Mouse (Mus musculus): Measurements from ENCODE around the gene Prm2. TPM values are rescaled to one million over a fixed set of nuclear protein-coding genes. Genes with fewer than 3 reads are reported as not detected.

Gene Prm2
- not detected for total RNA-seq (2018; cell fraction: chromatin; rRNA removed)
- not detected for total RNA-seq (2018; cell fraction: cytosol; rRNA removed)
- not detected for total RNA-seq (2018; cell fraction: nucleus; rRNA removed)
- polyA plus RNA-seq (2018) = not detected in 3 replicates

GRCm38 (mm10) chr16:10796034-10796433 is at the start of gene Prm2:
TSS of gene Prm2 (minus strand) at chr16:10796134.
- 95% methylated on average over 6 of the region's 6 CpGs for WGBS (ENCODE audit: missing documents)
- H3K36me3 ChIP-seq (ENCODE audit: inconsistent target) = no peaks in the 10 kb centered on the region
- no peaks in the 10 kb centered on the region for H3K79me2 ChIP-seq (ENCODE audit: inconsistent target)
- no peak within 1 kb of the TSS for H3K4me3 ChIP-seq (ENCODE audit: inconsistent target)
- H3K27ac ChIP-seq = no peak within 1 kb of the TSS

DNA sequence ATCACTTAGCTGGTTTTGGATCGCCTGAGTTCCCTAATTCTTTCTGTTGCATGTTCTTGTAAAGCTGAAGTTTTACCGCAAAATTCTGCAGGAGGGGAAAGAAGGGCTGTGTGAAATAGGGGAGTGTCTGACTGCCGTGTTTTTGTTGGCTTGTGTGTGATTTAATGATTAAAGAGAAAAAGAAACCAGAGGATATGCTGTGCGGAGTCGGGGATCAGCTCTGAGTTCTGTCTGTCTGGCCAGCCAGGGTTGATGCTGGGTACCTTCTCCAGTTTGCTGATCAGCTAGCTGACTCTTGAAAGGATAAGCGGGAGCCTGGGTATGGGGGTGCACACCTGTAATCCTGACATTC is 48.4 kb upstream of the Prm2 start:
- Histone ChIP-seq H3K27ac (no peak overlapping the region), H3K4me3 (ENCODE audit: inconsistent target) (no peak overlapping the region), H3K79me2 (ENCODE audit: inconsistent target) (no peaks in the 10 kb centered on the region), H3K36me3 (ENCODE audit: inconsistent target) (no peaks in the 10 kb centered on the region)
- 17% methylated on average over 6 of the region's 6 CpGs for WGBS (ENCODE audit: missing documents)

DNA sequence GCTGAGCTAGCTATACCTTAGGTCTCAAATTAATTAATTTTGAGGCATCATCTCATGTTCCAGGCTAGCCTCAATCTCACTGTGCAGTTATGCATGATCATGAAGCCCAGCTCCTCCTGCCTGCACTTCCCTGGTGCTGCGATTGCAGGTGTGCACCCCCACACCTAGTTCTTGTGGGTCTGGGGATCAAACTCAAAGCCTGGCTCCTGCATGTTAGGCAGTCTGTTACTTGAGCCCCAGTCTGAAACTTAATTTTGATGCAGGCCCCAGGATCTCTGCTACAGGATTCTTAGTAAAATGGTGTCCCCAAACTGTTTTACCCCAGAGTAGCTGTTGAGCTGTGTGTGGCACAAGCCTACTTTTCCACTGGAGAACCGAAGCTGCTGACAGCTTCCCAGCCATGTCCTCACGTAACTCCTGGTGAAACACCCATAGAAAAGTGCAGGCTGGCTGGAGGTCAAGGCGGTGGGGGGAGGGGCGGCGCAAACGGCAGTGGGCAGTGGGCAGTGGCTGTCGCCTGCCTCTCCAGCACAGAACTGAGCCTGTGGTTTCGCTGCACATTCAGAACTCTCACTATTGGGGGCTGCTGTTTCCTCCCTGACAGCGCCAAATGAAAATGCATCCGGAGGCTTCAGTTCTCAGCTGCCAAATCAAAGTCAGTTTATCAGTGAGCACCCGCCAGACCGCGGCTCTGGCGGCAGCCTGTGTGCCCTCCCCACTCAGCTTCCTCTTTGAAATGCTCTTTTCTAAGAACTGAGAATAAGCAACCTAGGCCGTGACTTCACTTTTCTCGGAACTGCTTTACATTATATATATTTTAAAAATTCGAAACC is 47.8 kb upstream of the Prm2 start:
- no peak overlapping the region for H3K27ac ChIP-seq
- H3K79me2 ChIP-seq (ENCODE audit: inconsistent target) = no peaks in the 10 kb centered on the region
- WGBS (ENCODE audit: missing documents) = 7% methylated on average over 18 of the region's 18 CpGs

DNA sequence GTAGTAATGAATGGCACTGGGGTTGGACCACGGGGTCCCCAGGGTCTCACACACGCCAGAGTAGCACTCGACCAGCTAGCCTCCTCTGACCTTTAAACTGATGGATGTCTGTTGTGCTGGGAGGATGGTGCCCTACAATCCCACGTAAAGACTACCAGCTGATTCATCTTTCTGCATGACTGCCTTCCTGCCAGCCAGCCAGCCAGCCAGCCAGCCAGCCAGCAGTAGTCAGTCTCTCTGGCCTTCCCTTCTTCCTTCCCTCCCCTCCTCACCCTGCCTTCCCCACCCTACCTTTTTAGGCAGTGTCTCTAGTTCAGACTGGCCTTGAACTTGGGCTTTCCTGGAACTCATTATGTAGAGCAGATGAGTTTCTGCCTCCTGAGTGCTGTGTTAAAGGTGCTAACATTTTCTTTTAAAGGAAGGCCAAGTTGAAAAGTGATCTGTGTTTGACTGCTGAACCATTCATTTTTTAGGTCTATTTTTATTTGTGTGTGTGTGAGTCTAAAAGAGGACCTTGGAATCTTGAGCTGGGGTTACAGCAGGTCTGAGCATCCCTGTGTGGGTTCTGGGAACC is 46.4 kb upstream of the Prm2 start:
- Histone ChIP-seq H3K27ac (no peak overlapping the region), H3K79me2 (ENCODE audit: inconsistent target) (no peaks in the 10 kb centered on the region), H3K36me3 (ENCODE audit: inconsistent target) (no peaks in the 10 kb centered on the region), H3K4me3 (ENCODE audit: inconsistent target) (no peak overlapping the region)
- 89% methylated on average over 4 of the region's 4 CpGs for WGBS (ENCODE audit: missing documents)

More for the DNA sequence above, 47.8 kb upstream of the Prm2 start:
- no peak overlapping the region for H3K4me3 ChIP-seq (ENCODE audit: inconsistent target)
- H3K36me3 ChIP-seq (ENCODE audit: inconsistent target) = no peaks in the 10 kb centered on the region

GRCm38 (mm10) chr16:10840018-10840417 is 44.1 kb upstream of the Prm2 start:
- no peaks in the 10 kb centered on the region for H3K79me2 ChIP-seq (ENCODE audit: inconsistent target)
- no peaks in the 10 kb centered on the region for H3K36me3 ChIP-seq (ENCODE audit: inconsistent target)
- 93% methylated on average over 13 of the region's 14 CpGs for WGBS (ENCODE audit: missing documents)
- H3K27ac ChIP-seq = no peak overlapping the region
- H3K4me3 ChIP-seq (ENCODE audit: inconsistent target) = no peak overlapping the region

DNA sequence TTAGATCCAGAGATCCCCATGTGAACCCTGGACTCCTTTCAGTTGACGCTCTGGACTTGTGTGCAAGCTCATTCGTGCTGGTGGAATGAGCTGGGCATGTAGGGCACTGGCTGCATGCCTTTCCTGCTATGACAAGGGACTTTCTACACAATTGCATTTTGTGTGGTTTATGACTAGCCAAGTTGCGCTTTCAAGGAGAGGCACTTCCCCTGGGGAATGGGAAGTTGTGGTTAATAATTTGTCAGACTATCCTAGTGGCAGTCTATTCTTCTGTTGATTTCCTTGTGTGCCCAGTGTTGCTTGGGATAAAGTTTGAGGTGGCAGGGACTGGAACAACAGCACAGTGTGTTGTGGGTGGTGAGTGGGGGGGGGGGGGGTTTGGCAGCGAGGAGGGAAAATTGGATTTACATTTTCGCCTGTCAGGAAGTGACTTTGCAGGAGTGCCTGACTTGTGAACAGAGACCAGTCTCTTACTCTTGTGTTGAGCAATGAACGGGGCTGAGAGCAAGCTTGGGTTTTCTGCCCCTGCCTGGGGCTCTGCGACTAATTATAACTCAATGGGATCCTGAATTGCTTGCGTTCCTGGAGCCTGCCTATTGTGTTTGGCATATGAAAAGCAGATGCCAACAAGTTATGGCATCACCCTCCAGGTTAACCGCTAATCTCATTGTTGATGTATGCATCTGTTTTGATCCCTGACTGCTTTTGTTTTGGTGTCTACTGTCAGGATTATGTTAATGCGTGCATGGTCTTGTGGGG is 42.7 kb upstream of the Prm2 start:
- 13% methylated on average over 9 of the region's 10 CpGs for WGBS (ENCODE audit: missing documents)
- Histone ChIP-seq H3K27ac (peak overlapping the region; percentile 2; the same call in 1 of the 2 replicates), H3K79me2 (ENCODE audit: inconsistent target) (no peaks in the 10 kb centered on the region), H3K4me3 (ENCODE audit: inconsistent target) (no peak overlapping the region), H3K36me3 (ENCODE audit: inconsistent target) (no peaks in the 10 kb centered on the region)

GRCm38 (mm10) chr16:10837903-10838302 is 42.0 kb upstream of the Prm2 start:
- H3K27ac ChIP-seq = peak overlapping the region; percentile 2; the same call in 1 of the 2 replicates
- no peaks in the 10 kb centered on the region for H3K36me3 ChIP-seq (ENCODE audit: inconsistent target)
- 83% methylated on average over 1 of the region's 1 CpGs for WGBS (ENCODE audit: missing documents)
- no peaks in the 10 kb centered on the region for H3K79me2 ChIP-seq (ENCODE audit: inconsistent target)
- H3K4me3 ChIP-seq (ENCODE audit: inconsistent target) = no peak overlapping the region

DNA sequence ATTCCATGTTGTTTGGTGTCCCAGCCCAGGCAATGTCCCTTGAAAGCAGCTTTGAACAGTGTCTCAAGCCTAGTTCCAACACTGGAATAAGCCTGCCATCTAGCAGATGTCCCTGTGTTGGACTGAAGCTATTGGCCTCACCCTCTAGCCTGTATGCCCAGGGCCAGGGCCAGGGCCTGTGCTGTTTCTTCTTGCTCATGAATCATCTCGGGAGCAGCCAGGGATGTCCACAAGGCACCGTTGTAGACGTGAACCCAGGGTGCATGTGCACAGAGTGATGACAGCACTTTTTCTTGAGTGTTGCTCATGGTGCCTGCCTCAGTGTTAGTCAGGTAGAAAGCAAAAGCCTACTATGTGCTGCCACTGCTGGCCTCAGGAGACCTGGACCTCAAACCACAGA is 41.3 kb upstream of the Prm2 start:
- no peaks in the 10 kb centered on the region for H3K79me2 ChIP-seq (ENCODE audit: inconsistent target)
- no peak overlapping the region for H3K27ac ChIP-seq
- 94% methylated on average over 3 of the region's 3 CpGs for WGBS (ENCODE audit: missing documents)
- H3K4me3 ChIP-seq (ENCODE audit: inconsistent target) = no peak overlapping the region
- no peaks in the 10 kb centered on the region for H3K36me3 ChIP-seq (ENCODE audit: inconsistent target)

GRCm38 (mm10) chr16:10836388-10836787 is 40.5 kb upstream of the Prm2 start:
- 91% methylated on average over 3 of the region's 3 CpGs for WGBS (ENCODE audit: missing documents)
- Histone ChIP-seq H3K4me3 (ENCODE audit: inconsistent target) (no peak overlapping the region), H3K27ac (no peak overlapping the region)

DNA sequence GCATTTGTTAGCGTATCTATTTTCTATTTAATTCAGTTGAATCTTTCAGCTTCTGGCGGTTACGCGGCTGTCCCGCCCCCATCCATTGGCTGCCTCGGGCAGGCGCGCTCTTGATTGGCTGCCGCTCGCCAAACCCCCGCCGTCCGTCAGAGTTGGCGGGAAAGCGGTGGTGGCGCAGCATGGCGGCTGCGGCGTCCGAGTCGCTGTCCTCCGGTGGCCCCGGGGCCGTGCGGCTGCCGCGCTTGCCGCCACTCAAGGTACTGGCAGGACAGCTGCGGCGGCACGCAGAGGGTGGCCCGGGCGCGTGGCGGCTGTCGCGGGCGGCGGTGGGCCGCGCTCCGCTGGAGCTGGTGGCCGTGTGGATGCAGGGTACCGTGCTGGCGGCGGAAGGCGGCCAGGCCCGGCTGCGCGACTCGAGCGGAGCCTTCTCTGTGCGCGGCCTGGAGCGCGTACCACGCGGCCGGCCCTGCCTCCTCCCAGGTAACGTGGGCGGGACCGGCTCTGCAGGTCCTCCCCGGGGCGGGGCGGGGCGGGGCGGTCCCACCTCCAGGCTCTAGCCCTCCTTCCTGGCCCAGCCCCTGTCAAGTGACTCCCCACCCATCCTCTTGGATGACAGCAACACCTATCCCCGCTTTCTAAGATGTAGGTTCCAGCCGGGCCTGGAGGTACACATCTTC is 39.1 kb upstream of the Prm2 start, which contains the start of gene Rmi2:
Gene Rmi2 (plus strand): TSS at position 149 of the 677 bp plus-strand sequence.
- 2% methylated on average over 69 of the region's 69 CpGs for WGBS (ENCODE audit: missing documents)
- Histone ChIP-seq H3K79me2 (ENCODE audit: inconsistent target) (no peaks in the 10 kb centered on the region), H3K27ac (no peak within 1 kb of the TSS), H3K36me3 (ENCODE audit: inconsistent target) (no peaks in the 10 kb centered on the region), H3K4me3 (ENCODE audit: inconsistent target) (peak within 1 kb of the TSS; percentile 18; the same call in 1 of the 2 replicates)

More at GRCm38 (mm10) chr16:10836388-10836787, 40.5 kb upstream of the Prm2 start:
- Histone ChIP-seq H3K36me3 (ENCODE audit: inconsistent target) (no peaks in the 10 kb centered on the region), H3K79me2 (ENCODE audit: inconsistent target) (no peaks in the 10 kb centered on the region)

DNA sequence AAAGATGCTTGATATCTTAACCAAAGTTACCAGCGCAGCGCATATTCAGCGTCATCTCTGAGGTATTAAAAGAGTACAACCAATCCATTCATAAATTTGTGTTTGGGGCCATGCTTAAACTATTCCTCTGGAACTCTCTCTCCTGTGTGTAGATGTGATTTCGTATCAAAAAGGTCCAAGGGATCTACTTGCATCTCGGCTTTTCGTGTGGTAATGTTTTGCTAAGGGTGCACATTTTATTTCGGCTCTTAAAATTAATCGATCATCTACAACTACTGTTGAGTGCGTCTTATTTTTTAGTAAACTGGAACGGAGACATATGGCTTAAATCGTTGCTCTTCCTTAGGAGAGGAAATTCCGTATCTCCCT is 38.6 kb upstream of the Prm2 start:
- Histone ChIP-seq H3K79me2 (ENCODE audit: inconsistent target) (no peaks in the 10 kb centered on the region), H3K36me3 (ENCODE audit: inconsistent target) (no peaks in the 10 kb centered on the region), H3K4me3 (ENCODE audit: inconsistent target) (peak overlapping the region; percentile 18; the same call in 1 of the 2 replicates), H3K27ac (no peak overlapping the region)
- 3% methylated on average over 12 of the region's 12 CpGs for WGBS (ENCODE audit: missing documents)

- Histone ChIP-seq H3K4me3 (ENCODE audit: inconsistent target) (no peak overlapping the region), H3K79me2 (ENCODE audit: inconsistent target) (no peaks in the 10 kb centered on the region), H3K36me3 (ENCODE audit: inconsistent target) (no peaks in the 10 kb centered on the region), H3K27ac (no peak overlapping the region)
- WGBS (ENCODE audit: missing documents) = 81% methylated on average over 4 of the region's 4 CpGs
These were observed 32.5 kb upstream of the Prm2 start for GRCm38 (mm10) chr16:10828461-10828805.

- Histone ChIP-seq H3K27ac (no peak overlapping the region), H3K4me3 (ENCODE audit: inconsistent target) (no peak overlapping the region), H3K79me2 (ENCODE audit: inconsistent target) (no peaks in the 10 kb centered on the region), H3K36me3 (ENCODE audit: inconsistent target) (no peaks in the 10 kb centered on the region)
- 83% methylated on average over 7 of the region's 7 CpGs for WGBS (ENCODE audit: missing documents)
These were observed 32.0 kb upstream of the Prm2 start for GRCm38 (mm10) chr16:10827766-10828460.

- H3K4me3 ChIP-seq (ENCODE audit: inconsistent target) = no peak overlapping the region
- no peak overlapping the region for H3K27ac ChIP-seq
- H3K79me2 ChIP-seq (ENCODE audit: inconsistent target) = no peaks in the 10 kb centered on the region
- no peaks in the 10 kb centered on the region for H3K36me3 ChIP-seq (ENCODE audit: inconsistent target)
- WGBS (ENCODE audit: missing documents) = 93% methylated on average over 9 of the region's 9 CpGs
These were observed 31.3 kb upstream of the Prm2 start for GRCm38 (mm10) chr16:10827269-10827668.
